Comparison of ENCODE assay signal across 7 mouse cellular contexts in the genomic region with DNA sequence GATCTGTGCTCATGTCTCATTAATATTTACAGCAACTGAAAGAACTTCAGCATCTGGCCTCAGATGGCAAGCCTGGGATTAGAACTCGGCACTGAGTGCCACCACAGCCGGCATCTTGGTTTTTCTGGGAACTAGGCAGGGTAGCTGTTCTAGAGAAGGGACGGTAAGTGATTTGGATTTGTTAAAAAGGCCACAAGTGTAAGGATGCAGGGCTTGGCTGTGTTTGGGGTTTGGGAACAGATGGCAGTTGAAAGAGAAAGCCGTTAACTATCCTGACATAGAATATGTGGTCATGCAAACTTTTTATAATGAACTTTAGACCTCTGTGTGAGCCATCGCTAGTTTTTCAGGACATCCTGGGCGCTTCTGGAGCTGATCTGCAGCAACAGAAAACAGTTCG. TPM values are rescaled to one million over a fixed set of nuclear protein-coding genes. Genes with fewer than 3 reads are reported as not detected.
DNase-seq lines count a peak whose midpoint lies in the region; ATAC-seq and TF ChIP-seq lines count a peak whose summit lies in the region.

No protein-coding gene starts in this region.

- no peak overlapping the region for H3K4me3 ChIP-seq in hindbrain, embryonic 13.5 days
- H3K4me3 ChIP-seq in hindbrain, embryonic 14.5 days (replicated peaks; ENCODE audit: low read length): no peak overlapping the region
- peak overlapping the region; percentile 78 for H3K4me3 ChIP-seq in C2C12 (ENCODE audit: insufficient read depth, poor library complexity, severe bottlenecking)
- no peak overlapping the region for H3K4me3 ChIP-seq in brown adipose tissue, adult 24 weeks (ENCODE audit: insufficient read depth, low read depth, low read length)
- H3K4me3 ChIP-seq in limb, embryonic 14.5 days (replicated peaks; ENCODE audit: low read length): no peak overlapping the region

- TF ChIP-seq CTCF in C2C12 (IDR thresholded peaks at IDR 0.05; ENCODE audit: control insufficient read depth, insufficient read depth, insufficient read length): no peak

- peak overlapping the region; percentile 35; the same call in 1 of the 2 replicates for H3K9ac ChIP-seq in hindbrain, embryonic 13.5 days
- H3K9ac ChIP-seq in hindbrain, embryonic 14.5 days: no peak overlapping the region
- no peak overlapping the region for H3K9ac ChIP-seq in limb, embryonic 14.5 days (ENCODE audit: low read depth, low read length, severe bottlenecking)

- no peak for DNase-seq in hindbrain, embryonic 14.5 days (ENCODE audit: low spot score)
- no peak for DNase-seq in limb, embryonic 14.5 days (ENCODE audit: low spot score)
- DNase-seq in left cerebral cortex, adult 9 months (ENCODE audit: low spot score in 2 of 2): no peak
- DNase-seq in ovary, postnatal 10 days (ENCODE audit: low spot score): no peak

- ATAC-seq in hindbrain, embryonic 13.5 days (ENCODE audit: low FRiP score): 0 out of 2 replicates have a peak, but pooled peaks have one; percentile 4
- ATAC-seq in hindbrain, embryonic 14.5 days (ENCODE audit: low FRiP score): no peak
- no peak for ATAC-seq in limb, embryonic 14.5 days (ENCODE audit: low FRiP score, low read depth)

- H3K36me3 ChIP-seq in hindbrain, embryonic 13.5 days: no peaks in the 10 kb centered on the region
- H3K36me3 ChIP-seq in hindbrain, embryonic 14.5 days (replicated peaks; ENCODE audit: control insufficient read depth, insufficient read depth): peaks cover 7% of the 10 kb centered on the region; the same call in 1 of the 2 replicates
- H3K36me3 ChIP-seq in C2C12 (ENCODE audit: control insufficient read depth, insufficient read depth): peaks cover 3% of the 10 kb centered on the region
- H3K36me3 ChIP-seq in limb, embryonic 14.5 days (ENCODE audit: control insufficient read depth, insufficient read depth, low read length): peaks cover 5% of the 10 kb centered on the region; the same call in 1 of the 2 replicates

- no peak for TF ChIP-seq POLR2A in limb, embryonic 14.5 days (IDR thresholded peaks at IDR 0.05; ENCODE audit: borderline replicate concordance, extremely low read depth, insufficient read depth, insufficient read length)

- peak overlapping the region; percentile 18 for H3ac ChIP-seq in C2C12 (ENCODE audit: control insufficient read depth, insufficient read length, low read depth)

- WGBS in hindbrain, embryonic 13.5 days: 53% methylated on average over 7 of the region's 7 CpGs
- 50% methylated on average over 7 of the region's 7 CpGs for WGBS in hindbrain, embryonic 14.5 days
- 50% methylated on average over 7 of the region's 7 CpGs for WGBS in limb, embryonic 14.5 days

- H3K9me3 ChIP-seq in hindbrain, embryonic 13.5 days: no peaks in the 10 kb centered on the region
- no peaks in the 10 kb centered on the region for H3K9me3 ChIP-seq in hindbrain, embryonic 14.5 days (ENCODE audit: control insufficient read depth, low read length)
- H3K9me3 ChIP-seq in limb, embryonic 14.5 days (ENCODE audit: control insufficient read depth, low read length): no peaks in the 10 kb centered on the region

- H3K79me3 ChIP-seq in C2C12 (ENCODE audit: low read depth): peaks cover 25% of the 10 kb centered on the region

- H3K27me3 ChIP-seq in hindbrain, embryonic 13.5 days: no peaks in the 10 kb centered on the region
- no peaks in the 10 kb centered on the region for H3K27me3 ChIP-seq in hindbrain, embryonic 14.5 days (ENCODE audit: control insufficient read depth, insufficient read depth, low read length)
- no peaks in the 10 kb centered on the region for H3K27me3 ChIP-seq in C2C12 (ENCODE audit: control insufficient read depth, insufficient read depth, insufficient read length)
- H3K27me3 ChIP-seq in limb, embryonic 14.5 days (ENCODE audit: control insufficient read depth, insufficient read depth, low read length): no peaks in the 10 kb centered on the region

- peaks cover 65% of the 10 kb centered on the region for H3K4me1 ChIP-seq in hindbrain, embryonic 13.5 days (replicated peaks)
- peaks cover 33% of the 10 kb centered on the region for H3K4me1 ChIP-seq in hindbrain, embryonic 14.5 days (replicated peaks; ENCODE audit: control insufficient read depth, insufficient read depth, low read length)
- H3K4me1 ChIP-seq in brown adipose tissue, adult 24 weeks (ENCODE audit: control insufficient read depth, insufficient read depth, insufficient read length, low read length): peaks cover 31% of the 10 kb centered on the region
- H3K4me1 ChIP-seq in limb, embryonic 14.5 days (ENCODE audit: control insufficient read depth, insufficient read depth, low read length): peaks cover 46% of the 10 kb centered on the region

- peak overlapping the region; percentile 30; the same call in 1 of the 2 replicates for H3K27ac ChIP-seq in hindbrain, embryonic 13.5 days
- no peak overlapping the region for H3K27ac ChIP-seq in hindbrain, embryonic 14.5 days
- H3K27ac ChIP-seq in brown adipose tissue, adult 24 weeks (replicated peaks; ENCODE audit: low read depth, low read length): peak overlapping the region; percentile 88
- peak overlapping the region; percentile 45; the same call in 1 of the 2 replicates for H3K27ac ChIP-seq in limb, embryonic 14.5 days (replicated peaks; ENCODE audit: low read depth, low read length)

- H3K4me2 ChIP-seq in hindbrain, embryonic 13.5 days: no peak overlapping the region
- no peak overlapping the region for H3K4me2 ChIP-seq in hindbrain, embryonic 14.5 days (replicated peaks)
- H3K4me2 ChIP-seq in limb, embryonic 14.5 days (replicated peaks; ENCODE audit: low read depth, low read length, severe bottlenecking): no peak overlapping the region

- peaks cover 54% of the 10 kb centered on the region for H3K79me2 ChIP-seq in C2C12 (ENCODE audit: control insufficient read depth, insufficient read depth)

TF ChIP-seq in C2C12, 6 proteins besides CTCF, POLR2A, EP300 and RAD21:
- TF ChIP-seq USF1 (IDR thresholded peaks at IDR 0.05; ENCODE audit: low read depth) (no peak), CEBPB (IDR thresholded peaks at IDR 0.05; ENCODE audit: low read depth) (no peak), MYOG (IDR thresholded peaks at IDR 0.05; ENCODE audit: control insufficient read depth, extremely low read depth, insufficient read length) (no peak), FOSL1 (IDR thresholded peaks at IDR 0.05; ENCODE audit: insufficient read depth, low read length, poor library complexity, severe bottlenecking) (no peak), MYOD1 (IDR thresholded peaks at IDR 0.05; ENCODE audit: control insufficient read depth, insufficient read length, low read depth) (no peak), MAX (IDR thresholded peaks at IDR 0.05) (no peak)
TF ChIP-seq in C2C12: peak in this region for 0.

RNA-seq across cellular contexts. Expression of gene Trappc3, which starts 0.5 kb away (rescaled TPM):
- 160 and 168 TPM in 2 replicates for polyA plus RNA-seq in hindbrain, embryonic 13.5 days (2015; fragmentation: Nextera tagmentation; extraction: Ambion mirVana)
- 40.7 and 45.9 TPM in 2 replicates for polyA plus RNA-seq in hindbrain, embryonic 14.5 days (2014; fragmentation: Nextera tagmentation; extraction: Ambion mirVana)
- 110 TPM for polyA plus RNA-seq in C2C12 (2012; fragmentation: generic; extraction: Trizol)
- 73.3 and 97.6 TPM in 2 replicates for polyA plus RNA-seq in brown adipose tissue, adult 24 weeks (2012; ENCODE audit: insufficient read depth, insufficient read length, missing spikeins)
- polyA plus RNA-seq in limb, embryonic 14.5 days (2012; rRNA removed): 93.6 and 113 TPM in 2 replicates
- polyA plus RNA-seq in limb, embryonic 14.5 days (2014; fragmentation: Nextera tagmentation; extraction: Ambion mirVana): 34.5 and 38.3 TPM in 2 replicates

RNA-seq across cellular contexts. Expression of gene Map7d1, which starts 5.5 kb away (rescaled TPM):
- polyA plus RNA-seq in hindbrain, embryonic 13.5 days (2015; fragmentation: Nextera tagmentation; extraction: Ambion mirVana): 79.5 and 81.8 TPM in 2 replicates
- polyA plus RNA-seq in hindbrain, embryonic 14.5 days (2014; fragmentation: Nextera tagmentation; extraction: Ambion mirVana): 84.2 and 90.0 TPM in 2 replicates
- 130 TPM for polyA plus RNA-seq in C2C12 (2012; fragmentation: generic; extraction: Trizol)
- polyA plus RNA-seq in brown adipose tissue, adult 24 weeks (2012; ENCODE audit: insufficient read depth, insufficient read length, missing spikeins): 27.0 and 28.4 TPM in 2 replicates
- polyA plus RNA-seq in limb, embryonic 14.5 days (2012; rRNA removed): 113 and 119 TPM in 2 replicates
- polyA plus RNA-seq in limb, embryonic 14.5 days (2014; fragmentation: Nextera tagmentation; extraction: Ambion mirVana): 58.3 and 68.4 TPM in 2 replicates

RNA-seq across cellular contexts. Expression of gene Col8a2, which starts 24.9 kb away (rescaled TPM):
- 7.6 and 10.1 TPM in 2 replicates for polyA plus RNA-seq in hindbrain, embryonic 13.5 days (2015; fragmentation: Nextera tagmentation; extraction: Ambion mirVana)
- 8.1 and 9.9 TPM in 2 replicates for polyA plus RNA-seq in hindbrain, embryonic 14.5 days (2014; fragmentation: Nextera tagmentation; extraction: Ambion mirVana)
- 0.62 TPM for polyA plus RNA-seq in C2C12 (2012; fragmentation: generic; extraction: Trizol)
- not detected in 2 replicates for polyA plus RNA-seq in brown adipose tissue, adult 24 weeks (2012; ENCODE audit: insufficient read depth, insufficient read length, missing spikeins)
- 50.3 and 57.4 TPM in 2 replicates for polyA plus RNA-seq in limb, embryonic 14.5 days (2012; rRNA removed)
- polyA plus RNA-seq in limb, embryonic 14.5 days (2014; fragmentation: Nextera tagmentation; extraction: Ambion mirVana): 74.6 and 75.4 TPM in 2 replicates

RNA-seq across cellular contexts. Expression of gene Thrap3, which starts 59.1 kb away (rescaled TPM):
- polyA plus RNA-seq in hindbrain, embryonic 13.5 days (2015; fragmentation: Nextera tagmentation; extraction: Ambion mirVana): 163 and 166 TPM in 2 replicates
- 127 and 139 TPM in 2 replicates for polyA plus RNA-seq in hindbrain, embryonic 14.5 days (2014; fragmentation: Nextera tagmentation; extraction: Ambion mirVana)
- polyA plus RNA-seq in C2C12 (2012; fragmentation: generic; extraction: Trizol): 85.7 TPM
- 65.6 and 120 TPM in 2 replicates for polyA plus RNA-seq in brown adipose tissue, adult 24 weeks (2012; ENCODE audit: insufficient read depth, insufficient read length, missing spikeins)
- 168 and 191 TPM in 2 replicates for polyA plus RNA-seq in limb, embryonic 14.5 days (2012; rRNA removed)
- 204 and 229 TPM in 2 replicates for polyA plus RNA-seq in limb, embryonic 14.5 days (2014; fragmentation: Nextera tagmentation; extraction: Ambion mirVana)

RNA-seq across cellular contexts. Expression of gene Adprhl2, which starts 59.8 kb away (rescaled TPM):
- polyA plus RNA-seq in hindbrain, embryonic 13.5 days (2015; fragmentation: Nextera tagmentation; extraction: Ambion mirVana): 78.2 and 81.6 TPM in 2 replicates
- polyA plus RNA-seq in hindbrain, embryonic 14.5 days (2014; fragmentation: Nextera tagmentation; extraction: Ambion mirVana): 56.4 and 57.9 TPM in 2 replicates
- polyA plus RNA-seq in C2C12 (2012; fragmentation: generic; extraction: Trizol): 46.2 TPM
- 14.8 and 15.4 TPM in 2 replicates for polyA plus RNA-seq in brown adipose tissue, adult 24 weeks (2012; ENCODE audit: insufficient read depth, insufficient read length, missing spikeins)
- polyA plus RNA-seq in limb, embryonic 14.5 days (2012; rRNA removed): 66.3 and 77.4 TPM in 2 replicates
- polyA plus RNA-seq in limb, embryonic 14.5 days (2014; fragmentation: Nextera tagmentation; extraction: Ambion mirVana): 59.9 and 69.1 TPM in 2 replicates
